Mouse (Mus musculus) liver (tissue): ENCODE results near the gene Cyp24a1.
A peak's percentile ranks its signal among the peaks of the same experiment; 100 is the strongest.
"Not testable (repeated sequence)": the region's sequence is repeated elsewhere in the genome, so short reads cannot be mapped to it uniquely, and the experiment has no call there.

Source experiments
- DNase-seq: peaks from one replicate; pipeline ENCODE4 v3.0.0-alpha.2; 2020; ENCODE audit warnings: mixed read lengths

Gene Cyp24a1

DNA sequence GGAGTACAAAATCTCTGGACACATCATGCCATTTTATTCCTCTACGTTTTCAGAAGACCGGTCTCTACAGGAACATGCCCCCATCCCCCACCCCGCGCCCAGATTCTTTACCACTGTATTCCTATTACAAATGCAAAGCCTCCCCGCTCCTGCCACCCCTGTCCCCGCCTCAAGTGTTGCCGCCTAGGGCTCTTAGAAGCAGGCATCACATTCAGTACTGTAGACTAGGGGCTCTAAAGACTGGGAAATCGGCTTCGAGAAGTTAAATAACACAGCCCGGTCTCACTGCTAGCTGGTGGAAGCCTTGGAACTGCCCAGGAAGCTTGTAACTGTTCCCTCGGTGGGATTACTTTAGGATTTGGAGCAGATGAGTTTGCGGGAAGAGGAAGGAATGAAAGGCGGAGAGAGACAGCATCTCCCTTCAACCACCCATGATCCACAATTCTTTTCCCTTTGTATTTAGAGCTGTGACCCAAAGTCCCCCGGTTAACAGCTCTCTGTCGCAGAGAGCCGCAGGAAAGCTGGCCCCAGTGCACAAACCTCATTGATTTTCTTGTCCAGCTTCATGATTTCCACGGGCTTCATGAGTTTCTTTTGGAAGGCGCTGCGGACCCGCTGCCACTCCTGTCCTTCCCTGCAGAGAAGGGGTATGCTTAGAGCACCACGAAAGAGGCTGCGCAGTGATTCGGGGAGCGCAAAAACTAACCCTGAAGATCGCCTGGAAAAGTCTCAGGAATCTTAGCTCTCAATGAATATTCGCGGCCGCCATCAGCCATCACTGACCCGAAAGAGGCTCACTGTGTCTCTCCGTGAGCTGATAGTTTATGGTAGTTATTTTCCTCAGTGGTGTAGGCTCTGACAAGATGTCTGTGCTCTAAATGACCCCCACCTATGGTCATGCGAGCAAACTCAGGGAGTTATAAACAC lies 1.9 kb downstream of the Cyp24a1 start:
- DNase-seq: no peak

DNA sequence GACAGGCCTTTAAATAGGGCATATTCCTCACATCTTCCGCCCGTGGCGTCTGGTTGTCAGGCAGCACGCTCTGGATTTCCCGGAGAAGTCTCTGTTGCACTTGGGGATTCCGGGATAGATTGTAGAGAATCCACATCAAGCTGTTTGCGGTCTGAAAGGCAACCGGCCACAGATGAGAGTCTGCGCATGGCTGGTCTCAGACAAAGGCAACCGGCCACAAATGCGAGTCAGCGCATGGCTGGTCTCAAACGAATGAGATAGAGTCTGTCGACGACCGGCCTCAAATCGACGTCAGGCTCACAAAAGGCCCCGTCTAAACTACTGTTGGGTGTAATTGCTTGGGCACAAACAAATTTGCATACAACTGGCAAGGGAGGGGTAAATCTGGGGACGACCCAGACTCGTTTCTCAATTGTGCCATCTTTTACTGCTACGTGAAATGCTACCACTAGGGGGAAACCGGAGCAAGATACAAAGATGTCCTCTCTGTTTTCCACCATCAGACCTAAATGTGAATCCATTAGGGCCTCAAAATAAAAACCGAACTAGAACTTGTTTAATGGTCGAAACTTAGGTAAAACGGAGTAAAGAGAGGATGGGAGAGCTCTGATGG lies 8.9 kb downstream of the Cyp24a1 start:
- no peak for DNase-seq

DNA sequence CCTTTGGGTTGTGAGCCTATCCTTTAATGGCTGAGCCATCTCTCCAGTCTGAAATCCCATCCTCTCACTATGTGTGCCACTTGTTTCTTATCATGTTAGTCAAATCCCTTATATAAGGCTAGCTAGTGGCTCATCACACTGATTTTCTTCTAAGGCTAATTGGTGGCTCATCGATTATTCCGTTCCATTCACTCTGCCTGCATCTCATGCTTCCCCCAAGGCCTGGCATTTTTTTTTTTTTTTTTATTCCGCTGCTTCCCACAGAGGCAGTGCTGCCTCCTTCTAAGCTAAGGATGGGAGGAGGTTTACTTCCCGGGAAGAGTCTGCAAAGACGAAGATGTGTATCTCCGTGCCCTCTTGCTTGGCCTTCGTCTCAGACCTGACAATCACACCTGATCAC lies 9.7 kb downstream of the Cyp24a1 start:
- no peak for DNase-seq

DNA sequence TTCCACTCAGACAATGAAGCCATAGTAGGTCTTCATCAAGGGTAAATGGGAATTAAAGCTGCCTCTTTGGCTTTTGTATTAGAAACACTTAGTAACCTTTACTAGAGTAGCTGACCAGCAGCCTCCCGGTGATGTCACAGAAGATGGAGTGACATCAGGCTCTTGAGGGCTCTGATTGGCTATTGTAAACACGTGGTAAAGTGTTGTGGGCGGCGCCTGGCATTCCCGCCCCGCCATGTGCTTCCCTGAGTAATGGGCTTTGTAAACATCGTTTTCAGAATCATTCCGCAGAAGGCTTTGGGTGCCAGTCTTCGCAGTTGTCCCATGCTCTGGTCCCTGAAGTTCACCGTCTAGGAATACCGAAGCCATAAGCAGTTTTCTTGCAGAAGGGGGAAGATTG lies 13.0 kb downstream of the Cyp24a1 start:
- DNase-seq: no peak

DNA sequence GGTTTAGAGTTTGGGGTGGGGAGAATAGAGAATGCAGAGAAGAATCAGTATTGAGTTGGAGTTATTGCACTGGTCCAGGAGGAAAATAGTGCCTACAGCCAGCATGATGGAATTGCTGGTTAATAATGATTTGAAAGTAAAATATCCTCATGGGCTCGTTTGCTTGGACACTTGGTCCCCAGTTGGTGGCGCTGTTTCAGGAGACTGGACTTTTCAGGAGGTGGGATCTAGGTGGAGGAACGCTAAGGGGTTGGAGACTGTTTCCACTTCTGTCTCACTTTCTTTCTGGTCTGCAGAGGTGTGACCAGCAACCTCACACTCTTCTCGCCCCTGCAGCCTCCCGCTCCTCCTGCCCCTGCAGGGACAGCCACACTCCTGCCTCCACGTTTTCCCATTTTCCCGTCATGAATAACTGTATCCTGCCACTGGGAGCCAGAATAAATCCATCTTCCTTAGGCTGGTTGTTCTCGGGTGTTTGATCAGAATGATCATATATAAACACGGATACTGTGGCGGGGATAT lies 14.9 kb downstream of the Cyp24a1 start:
- no peak for DNase-seq

DNA sequence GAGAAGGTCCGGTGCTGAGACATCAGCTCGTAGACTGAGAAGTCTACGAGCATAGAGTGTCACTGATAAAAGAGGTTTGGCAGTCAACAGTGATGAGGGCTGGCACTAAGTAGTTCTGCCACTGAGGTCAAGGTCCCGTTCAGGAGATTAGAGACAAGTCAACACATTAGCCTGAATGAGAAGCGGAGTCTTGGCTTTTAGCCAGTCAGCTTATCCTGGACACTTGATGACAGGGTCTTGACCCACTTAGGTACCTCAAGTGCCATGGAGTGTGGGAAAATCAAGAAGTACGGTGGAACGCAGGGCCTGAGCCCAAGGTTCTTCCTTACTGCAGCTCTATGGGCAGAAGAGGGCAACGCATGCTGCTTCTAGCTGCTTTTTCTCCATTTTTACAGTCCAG lies 20.3 kb downstream of the Cyp24a1 start:
- DNase-seq: no peak

DNA sequence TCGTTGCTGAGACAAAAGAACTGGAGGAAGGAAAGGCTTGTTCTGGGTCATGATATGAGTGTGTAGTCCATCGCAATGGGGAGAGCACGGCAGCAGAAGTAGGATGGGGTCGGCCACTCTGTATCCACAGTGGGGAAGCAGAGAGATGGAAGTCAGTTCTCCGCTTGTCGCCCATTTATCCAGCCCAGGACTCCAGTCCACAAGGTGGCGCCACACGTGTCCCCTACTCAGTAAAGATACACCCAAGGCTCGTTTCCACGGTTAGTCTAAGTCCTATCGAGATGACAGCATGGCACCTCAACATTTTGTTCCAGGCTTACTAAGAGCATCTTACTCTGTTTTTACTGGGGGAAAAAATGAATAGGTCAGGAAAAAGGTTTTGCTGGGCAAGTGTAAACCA lies 20.7 kb downstream of the Cyp24a1 start:
- DNase-seq: no peak

DNA sequence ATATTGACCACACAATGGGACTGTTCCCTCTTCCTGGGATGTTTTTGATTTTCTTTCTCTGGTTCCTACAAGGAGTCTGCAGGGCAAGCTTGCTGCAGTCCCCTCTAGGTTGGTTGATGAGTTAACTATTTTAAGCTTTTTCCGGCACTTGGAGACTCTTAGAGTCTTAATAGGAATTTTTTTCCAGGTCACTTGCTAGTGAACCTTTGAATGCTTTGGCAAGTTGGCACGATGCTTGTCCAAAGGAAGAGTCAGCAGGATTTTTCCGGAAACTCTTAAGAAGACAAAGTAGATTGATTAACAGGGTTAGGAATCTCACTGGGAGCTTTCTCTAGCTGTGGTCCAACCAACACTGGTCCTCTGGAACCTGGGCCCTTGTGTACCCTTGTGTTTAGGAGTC lies 21.8 kb downstream of the Cyp24a1 start:
- no peak for DNase-seq

DNA sequence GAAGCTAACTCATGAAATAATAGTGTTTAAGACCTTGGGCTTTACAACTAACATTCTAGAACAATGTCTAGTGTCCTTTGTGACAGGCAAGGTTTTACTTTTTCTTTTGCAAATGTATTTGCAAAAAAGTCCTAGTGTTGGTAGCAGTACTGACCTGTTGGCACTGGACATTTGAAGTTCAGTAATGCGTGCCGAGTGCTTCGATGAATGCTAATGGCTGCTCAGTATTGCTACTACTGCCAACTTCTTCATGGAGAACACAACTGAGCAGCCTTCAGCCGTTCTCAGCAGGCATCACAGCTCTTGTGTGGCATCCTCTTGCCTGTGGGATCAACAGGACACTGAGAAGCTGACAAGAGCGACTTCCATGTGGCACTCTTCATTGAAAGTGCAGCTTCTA lies 22.8 kb downstream of the Cyp24a1 start:
- DNase-seq: no peak

DNA sequence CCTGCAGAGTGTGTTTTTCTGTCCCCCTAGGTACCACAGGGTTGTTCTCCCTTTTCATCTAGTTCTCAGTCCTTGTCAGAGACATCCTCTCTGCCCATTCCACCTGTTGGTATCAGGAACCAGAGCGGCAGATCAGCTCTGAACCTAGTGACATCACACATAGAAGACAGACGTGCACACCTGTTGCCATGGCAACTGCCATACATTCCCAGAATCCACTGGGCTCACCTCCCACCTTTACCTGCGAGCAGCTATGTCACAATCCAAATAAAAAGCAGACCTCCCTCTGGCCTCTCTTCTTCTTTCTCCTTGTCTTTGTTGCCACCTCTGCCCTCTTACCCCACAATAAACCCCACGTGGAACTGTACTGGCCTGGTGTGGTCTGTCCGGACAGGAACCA lies 26.4 kb downstream of the Cyp24a1 start:
- DNase-seq: no peak

DNA sequence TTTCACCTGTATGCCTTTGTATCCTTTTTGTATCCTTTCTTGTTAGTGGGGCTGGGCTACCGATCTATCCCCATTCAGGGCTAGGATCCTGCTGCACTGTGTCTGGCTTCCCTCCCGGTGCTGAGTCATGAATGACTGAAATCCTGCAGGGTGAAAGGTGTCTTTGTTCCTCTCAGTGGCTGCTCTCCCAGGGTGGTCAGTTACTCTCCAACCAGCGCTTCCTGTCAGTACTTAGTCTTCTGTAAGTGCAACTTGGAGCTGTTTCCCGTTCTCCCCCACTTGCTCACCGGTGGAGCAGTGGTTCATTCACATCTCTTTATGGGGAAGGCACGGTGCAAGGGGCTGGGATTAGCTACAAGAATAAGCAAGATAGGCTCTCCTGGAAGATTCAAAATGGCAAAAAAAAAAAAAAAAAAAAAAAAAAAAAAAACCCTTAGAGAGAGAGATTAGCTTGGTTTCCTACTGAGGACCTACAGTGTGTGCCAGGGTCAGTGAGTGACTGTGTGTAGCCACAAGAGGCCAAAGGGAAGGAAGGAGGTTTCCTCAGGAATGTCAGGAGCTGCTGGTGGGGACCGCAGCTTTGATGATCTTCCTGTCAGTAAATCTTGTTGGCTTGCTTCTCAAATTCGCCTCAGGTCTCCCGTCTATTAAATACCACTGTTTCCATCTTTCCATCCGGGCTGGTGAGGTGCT lies 27.2 kb downstream of the Cyp24a1 start:
- DNase-seq: peak; percentile 13

DNA sequence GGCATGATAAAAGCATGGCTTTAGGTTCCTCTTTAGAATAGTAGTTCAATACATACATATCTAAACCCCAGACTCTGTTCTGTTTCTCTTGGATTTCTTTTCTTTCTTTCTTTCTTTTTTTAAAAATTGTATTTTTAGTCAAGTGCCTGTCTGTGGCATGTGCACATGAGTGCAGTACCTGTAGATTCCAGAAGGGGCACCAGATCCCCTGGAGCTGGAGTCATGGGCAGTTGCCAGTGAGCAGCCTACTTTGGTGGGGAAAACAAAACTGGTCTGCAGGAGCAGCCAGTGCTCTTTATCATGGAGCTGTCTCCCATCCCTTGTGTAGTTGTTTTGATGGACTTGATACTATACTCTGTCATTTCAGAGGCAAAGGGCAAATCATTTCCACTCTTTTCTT lies 28.9 kb downstream of the Cyp24a1 start:
- DNase-seq: no peak

DNA sequence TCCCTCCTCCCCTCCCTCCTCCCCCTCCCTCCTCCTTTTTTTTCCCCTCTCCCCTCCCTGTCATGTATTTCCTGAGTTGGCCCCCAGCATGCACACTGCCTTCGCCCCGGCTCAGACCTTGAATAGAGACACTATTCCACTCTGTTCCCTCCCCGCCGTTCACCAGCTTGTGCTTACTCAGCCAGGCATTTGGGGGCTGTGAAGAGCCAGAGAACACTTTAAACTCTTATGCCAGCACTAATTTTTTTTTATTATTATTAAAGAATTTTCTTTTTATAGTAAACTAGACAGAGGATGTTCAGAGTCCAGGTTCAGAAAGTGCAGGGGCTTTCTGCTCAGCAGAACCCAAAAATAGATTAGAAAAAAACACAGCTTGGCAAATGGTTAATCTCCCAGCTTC lies 32.1 kb downstream of the Cyp24a1 start:
- no peak for DNase-seq

DNA sequence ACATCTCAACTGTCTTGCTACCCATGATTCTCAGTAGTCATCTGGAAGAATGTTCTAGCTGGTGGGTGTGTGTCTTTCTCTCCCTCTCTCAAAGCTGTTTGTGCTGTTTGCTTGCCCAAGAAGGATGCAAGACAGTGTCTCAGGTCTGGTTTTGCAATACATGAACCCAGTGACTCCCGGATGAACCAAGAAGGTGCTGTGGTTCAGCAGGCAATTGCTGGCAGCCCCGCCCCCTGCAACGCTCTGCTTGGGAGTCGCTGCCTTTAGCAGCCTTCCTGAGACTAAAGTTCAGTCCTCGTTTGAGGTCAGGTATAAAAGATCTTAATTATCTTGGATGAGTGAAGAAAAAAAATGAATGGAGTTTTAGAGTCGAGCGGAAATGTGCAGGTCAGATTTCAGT lies 35.3 kb downstream of the Cyp24a1 start:
- no peak for DNase-seq

DNA sequence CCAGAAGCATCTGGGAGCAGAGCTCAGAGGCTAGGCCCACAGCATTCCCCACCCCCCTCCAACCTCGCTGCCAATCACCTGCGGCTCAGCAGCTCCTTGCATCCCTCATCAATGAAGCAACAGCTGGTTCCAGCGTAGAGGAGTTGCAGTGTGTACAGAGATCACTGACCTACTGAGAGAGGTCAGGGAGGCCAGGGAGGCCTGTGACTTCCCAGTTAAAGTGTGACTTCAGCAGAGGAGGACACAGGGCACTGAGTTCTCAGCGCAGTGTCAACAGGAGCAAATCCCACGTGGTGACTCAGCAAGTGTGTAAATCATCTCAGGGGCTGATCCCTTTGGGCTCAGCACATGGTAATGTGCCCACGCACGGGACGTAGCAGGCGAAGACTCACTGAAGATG lies 37.1 kb downstream of the Cyp24a1 start:
- DNase-seq: peak; percentile 45

DNA sequence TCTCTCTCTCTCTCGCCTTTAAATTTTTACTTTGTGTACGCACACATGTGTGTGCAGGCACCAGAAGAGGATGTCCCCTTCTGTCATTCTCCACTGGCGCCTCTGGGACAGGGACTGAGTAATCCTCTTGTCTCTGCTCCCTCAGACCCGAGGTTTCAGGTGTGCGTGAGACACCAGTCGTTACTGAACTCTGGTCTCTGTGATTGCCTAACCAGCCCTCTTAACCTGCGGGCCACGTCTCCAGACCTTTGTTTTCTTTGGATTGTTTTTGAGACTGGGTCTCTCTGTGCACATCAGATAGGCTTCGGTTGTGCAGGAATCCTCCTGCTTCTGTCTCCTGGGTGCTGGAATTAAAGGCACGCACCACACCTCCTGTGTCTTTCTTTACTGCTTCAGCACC lies 37.8 kb downstream of the Cyp24a1 start:
- DNase-seq: no peak

DNA sequence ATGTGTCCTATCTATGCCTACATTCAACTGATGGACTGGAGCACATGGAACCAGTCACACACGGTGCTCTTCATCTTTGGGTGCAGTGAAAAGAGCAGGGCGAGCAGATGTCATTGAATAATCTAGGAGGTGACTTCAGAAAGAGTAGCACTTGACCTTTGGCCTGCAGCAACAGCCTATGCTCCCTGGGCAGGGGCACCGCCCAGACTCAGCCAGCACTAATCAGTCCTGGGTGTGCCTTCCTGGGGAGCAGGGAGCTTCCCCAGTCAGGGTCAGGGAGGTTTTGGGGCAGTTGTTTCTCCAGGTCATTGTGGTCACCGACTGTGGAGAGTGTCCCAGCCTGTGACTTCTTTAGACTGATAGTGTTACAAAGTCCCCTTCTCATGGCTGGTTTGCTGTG lies 43.1 kb downstream of the Cyp24a1 start:
- DNase-seq: not testable (repeated sequence)

DNA sequence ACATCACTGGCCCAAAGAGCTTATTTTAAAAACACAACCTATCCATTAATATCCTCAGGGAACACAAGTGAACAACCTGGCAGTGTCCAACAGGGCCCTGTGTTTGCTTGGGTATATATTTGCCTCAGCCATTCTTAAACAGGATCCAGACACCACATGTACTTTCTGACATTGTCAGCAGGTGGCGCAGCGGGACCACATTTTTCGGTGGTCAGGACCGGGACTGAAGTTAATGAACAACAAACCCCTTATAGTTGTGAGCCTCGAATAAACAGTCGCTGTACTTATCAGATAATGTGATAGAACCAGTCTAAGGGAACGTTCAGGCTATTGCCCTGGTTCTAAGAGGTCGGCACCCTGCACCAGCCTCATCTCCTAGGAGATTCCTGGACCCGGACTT lies 46.0 kb downstream of the Cyp24a1 start:
- DNase-seq: peak; percentile 73

DNA sequence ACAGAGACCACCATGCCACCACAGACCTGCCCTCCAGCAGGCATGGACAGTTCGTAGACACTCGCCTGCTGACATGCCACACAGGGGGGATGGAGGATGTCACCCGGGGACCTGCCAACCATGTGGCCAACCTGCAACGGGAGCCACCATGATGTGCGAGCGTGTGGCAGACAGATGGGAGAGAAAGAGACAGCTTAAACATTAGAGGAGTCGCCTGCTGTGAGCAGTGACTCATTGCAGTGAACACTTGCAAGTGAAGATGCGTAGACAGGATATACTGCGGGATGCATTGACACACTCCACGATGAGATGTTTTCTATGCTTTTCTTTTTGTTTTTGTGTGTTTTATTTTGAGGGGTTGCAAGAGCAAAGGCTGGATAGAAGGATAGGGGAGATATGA lies 49.3 kb downstream of the Cyp24a1 start:
- DNase-seq: no peak

DNA sequence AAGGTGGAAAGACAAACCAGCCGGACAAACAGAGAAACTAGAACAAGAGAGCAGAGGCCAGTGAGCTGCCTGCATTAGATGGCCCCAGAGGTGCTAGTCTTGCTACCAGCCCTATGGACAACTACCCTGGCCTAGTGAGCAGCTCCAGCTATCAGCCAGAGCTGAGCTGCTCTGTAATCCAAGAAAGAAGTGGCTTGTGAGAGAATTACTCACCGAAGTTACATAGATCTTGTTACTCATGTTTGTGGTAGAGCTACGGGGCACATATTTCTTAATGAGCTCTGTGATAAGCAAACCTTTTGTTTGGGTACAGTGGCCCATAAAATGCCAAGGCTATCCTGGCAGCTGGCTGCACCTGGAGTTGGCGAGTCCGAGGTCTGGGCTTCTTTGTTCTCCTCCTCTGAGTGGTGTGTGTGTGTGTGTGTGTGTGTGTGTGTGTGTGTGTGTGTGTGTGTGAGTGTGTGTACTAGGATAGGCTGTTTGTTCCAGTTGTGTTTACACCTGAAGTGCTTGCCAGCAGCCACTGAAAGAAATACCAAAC lies 50.0 kb downstream of the Cyp24a1 start:
- DNase-seq: no peak

DNA sequence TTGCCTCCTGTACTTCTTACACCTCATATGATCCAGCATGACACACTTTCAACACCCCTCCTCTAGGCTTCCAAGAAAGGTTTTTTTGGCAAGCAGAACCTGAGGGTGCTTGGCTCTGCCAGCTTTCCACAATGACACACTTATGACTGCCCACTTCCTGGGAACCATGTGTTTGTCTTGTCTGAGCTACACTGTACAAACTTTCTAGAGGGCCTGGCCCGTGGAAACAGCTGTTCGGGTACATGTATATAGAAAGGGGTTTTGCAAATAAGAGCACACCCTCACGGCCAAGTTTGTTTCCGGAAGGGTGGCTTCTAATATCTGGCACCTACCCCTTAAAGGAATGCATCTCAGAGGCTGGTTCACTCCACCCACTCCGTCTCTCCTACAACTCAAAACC lies 51.1 kb downstream of the Cyp24a1 start:
- DNase-seq: no peak

DNA sequence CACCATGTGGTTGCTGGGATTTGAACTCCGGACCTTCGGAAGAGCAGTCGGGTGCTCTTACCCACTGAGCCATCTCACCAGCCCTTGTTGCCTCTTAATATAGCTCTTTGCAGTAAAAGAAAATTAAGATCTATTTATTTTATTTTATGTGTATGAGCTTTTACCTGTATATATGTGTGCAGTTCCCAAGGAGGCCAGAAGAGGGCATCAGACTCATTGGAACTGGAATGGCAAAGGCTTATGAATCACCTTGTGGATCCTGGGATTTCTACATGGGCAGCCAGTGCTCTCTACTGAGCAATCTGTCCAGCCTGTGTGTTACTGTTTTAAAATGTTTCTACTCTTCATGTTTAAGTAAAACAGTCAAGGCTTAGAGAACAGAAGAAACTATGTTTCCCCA lies 54.4 kb downstream of the Cyp24a1 start:
- peak; percentile 15 for DNase-seq

DNA sequence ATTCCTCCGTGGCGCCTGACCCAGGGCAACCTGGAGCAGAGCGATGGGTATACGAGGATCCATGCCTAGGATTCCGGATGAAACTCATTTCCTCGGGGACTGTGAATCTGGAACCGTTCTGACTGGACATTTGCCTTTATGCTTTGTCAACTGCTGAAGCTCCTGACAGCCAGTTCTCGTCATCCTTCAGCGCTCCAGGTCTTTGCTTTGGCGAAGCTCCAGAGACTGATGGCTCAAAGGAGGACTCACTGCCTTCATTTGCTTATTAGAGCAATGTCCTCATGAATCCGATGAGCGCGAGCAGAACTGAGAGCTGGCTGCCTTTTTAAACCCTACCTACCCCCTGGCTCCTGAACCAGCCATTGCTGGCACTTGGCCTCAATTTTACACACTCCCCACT lies 58.2 kb downstream of the Cyp24a1 start:
- no peak for DNase-seq
